Mouse (Mus musculus): ENCODE data around the gene Casp8. TPM values are rescaled to one million over a fixed set of nuclear protein-coding genes. Genes with fewer than 3 reads are reported as not detected.
"Not testable (repeated sequence)": the region's sequence is repeated elsewhere in the genome, so short reads cannot be mapped to it uniquely, and the experiment has no call there.

Gene Casp8
- polyA plus RNA-seq, 1 experiment, result 17.5 TPM

DNA sequence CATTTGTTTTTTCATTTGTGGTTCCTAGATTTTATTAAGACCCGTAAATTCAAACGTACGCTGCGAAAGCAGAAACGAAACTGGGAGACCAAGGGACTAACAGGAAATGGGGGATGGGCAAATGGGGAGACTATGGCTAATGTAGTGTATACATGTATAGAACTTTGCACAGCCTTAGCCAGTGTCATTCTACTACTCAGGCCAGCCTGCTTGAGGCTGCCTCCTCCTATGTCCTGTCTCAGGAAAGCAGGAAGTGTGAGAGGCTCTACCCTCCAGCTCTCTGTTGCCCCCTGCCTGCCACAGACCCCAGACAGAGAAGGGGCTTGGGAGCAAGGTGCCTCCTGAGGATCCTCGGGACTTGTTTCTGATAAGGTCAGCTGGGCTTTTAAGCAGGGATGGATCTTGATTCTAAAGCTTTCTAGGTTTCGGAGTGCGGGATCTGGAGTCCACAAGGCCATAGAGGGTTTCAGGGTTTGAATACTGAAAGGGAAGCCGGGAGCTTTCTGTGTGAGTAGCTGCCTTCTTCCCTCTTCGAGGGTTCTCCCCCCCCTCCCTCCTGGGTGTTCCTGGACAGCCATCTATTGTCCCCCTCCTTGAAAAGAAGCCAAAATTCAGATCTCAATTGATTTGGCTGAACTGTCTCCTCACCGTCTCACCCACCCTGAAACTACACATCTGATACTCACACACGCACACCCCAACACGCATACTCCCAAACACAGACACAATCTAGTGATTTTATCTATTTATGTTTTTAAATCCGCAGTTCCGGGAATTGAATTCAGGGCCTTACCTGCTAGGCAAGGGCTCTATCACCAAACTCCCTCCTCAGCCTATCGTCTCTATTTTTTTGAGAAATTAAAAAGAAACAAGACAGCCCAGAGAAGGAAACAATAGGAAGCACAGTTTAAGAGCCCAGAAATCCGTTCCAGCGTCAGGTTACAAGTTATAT lies 7.4 kb downstream of the Casp8 start:
- Histone ChIP-seq H3K27ac (ENCODE audit: control insufficient read depth, insufficient read depth, low read depth, low read length, poor library complexity) (peak overlapping the region; percentile 62), H3K4me1 (ENCODE audit: control insufficient read depth, insufficient read depth, low read length) (peaks cover 4% of the 10 kb centered on the region; the same call in 1 of the 2 replicates), H3K4me3 (replicated peaks; ENCODE audit: control insufficient read depth, low read depth, low read length) (peak overlapping the region; percentile 64)
- WGBS, result 8% methylated on average over 18 of the region's 18 CpGs
- TF ChIP-seq CTCF (IDR thresholded peaks at IDR 0.05; ENCODE audit: control insufficient read depth, insufficient read depth, low read length) (peak; percentile 83), POLR2A (IDR thresholded peaks at IDR 0.05; ENCODE audit: borderline replicate concordance, control insufficient read depth, low read depth, low read length) (no peak)

DNA sequence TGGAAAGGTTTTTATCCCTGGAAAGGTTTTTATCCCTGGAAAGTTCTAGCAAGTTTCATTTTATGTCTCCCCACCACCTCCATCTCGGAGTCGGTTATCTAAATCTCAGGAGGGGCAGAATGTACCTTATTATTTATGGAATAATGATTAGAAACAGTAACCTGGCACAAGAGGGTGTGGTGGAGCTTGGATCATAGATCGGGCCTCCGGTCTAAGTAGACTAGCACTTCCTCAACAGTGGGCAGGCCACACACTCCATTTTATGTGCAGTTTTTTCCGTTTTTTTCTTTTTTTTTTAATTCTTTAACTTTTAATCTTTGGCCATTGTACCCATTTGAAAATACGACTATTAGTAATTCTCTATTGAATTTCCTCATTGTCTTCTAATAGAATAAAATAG lies 8.4 kb downstream of the Casp8 start:
- peak overlapping the region; percentile 8 for H3K4me3 ChIP-seq (replicated peaks; ENCODE audit: control insufficient read depth, low read depth, low read length)
- WGBS, result 24% methylated on average over 6 of the region's 6 CpGs

DNA sequence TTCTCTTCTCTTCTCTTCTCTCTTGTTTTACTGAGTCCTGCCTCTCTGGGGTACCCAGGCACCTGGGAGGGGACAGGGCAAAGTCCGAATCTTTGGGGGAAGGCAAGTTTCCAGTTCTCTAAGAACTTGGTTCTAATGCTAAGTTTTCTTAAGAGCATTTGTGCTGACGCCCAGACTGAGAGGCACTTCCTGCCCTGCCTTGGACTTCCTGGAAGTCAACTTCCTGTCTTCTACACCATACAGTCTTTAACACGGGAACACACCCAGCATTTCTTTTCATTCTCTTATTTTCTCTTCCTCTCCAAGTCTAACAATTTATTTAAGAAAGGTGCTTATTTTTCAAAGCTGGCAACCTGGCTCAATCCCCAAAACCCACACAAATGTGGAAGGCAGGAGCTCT lies 11.5 kb downstream of the Casp8 start:
- H3K4me1 ChIP-seq (ENCODE audit: control insufficient read depth, insufficient read depth, low read length), result peaks cover 4% of the 10 kb centered on the region; the same call in 1 of the 2 replicates
- H3K27ac ChIP-seq (ENCODE audit: control insufficient read depth, insufficient read depth, low read depth, low read length, poor library complexity), result no peak overlapping the region
- H3K4me3 ChIP-seq (replicated peaks; ENCODE audit: control insufficient read depth, low read depth, low read length), result no peak overlapping the region
- WGBS, result 66% methylated on average over 3 of the region's 3 CpGs
- no peak for TF ChIP-seq CTCF (IDR thresholded peaks at IDR 0.05; ENCODE audit: control insufficient read depth, insufficient read depth, low read length)
- TF ChIP-seq POLR2A (IDR thresholded peaks at IDR 0.05; ENCODE audit: borderline replicate concordance, control insufficient read depth, low read depth, low read length), result no peak

More for the DNA sequence above, 8.4 kb downstream of the Casp8 start:
- H3K4me1 ChIP-seq (ENCODE audit: control insufficient read depth, insufficient read depth, low read length), result peaks cover 4% of the 10 kb centered on the region; the same call in 1 of the 2 replicates
- TF ChIP-seq POLR2A (IDR thresholded peaks at IDR 0.05; ENCODE audit: borderline replicate concordance, control insufficient read depth, low read depth, low read length) (no peak), CTCF (IDR thresholded peaks at IDR 0.05; ENCODE audit: control insufficient read depth, insufficient read depth, low read length) (no peak)
- peak overlapping the region; percentile 23; the same call in 1 of the 2 replicates for H3K27ac ChIP-seq (ENCODE audit: control insufficient read depth, insufficient read depth, low read depth, low read length, poor library complexity)

DNA sequence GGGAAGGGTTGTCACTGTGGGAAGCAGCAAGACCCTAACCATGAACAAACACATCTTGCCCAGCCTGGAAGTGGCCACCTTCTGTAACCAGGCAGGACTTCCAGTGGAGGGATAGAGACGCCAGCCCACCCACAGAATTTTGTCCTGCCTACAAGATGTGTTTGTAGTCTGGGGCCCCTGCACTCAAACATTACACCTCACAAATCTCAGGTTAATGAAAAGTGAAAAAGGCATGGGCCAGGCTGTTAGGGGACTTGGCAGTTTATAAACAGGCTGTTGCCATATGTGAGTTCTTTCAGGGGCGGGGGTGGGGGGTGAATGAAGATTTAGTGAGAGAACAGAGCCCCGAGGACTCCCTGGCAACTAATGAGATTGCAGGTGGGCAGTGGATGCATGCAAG lies 31.1 kb downstream of the Casp8 start:
- H3K4me3 ChIP-seq (replicated peaks; ENCODE audit: control insufficient read depth, low read depth, low read length), result no peak overlapping the region
- H3K27ac ChIP-seq (ENCODE audit: control insufficient read depth, insufficient read depth, low read depth, low read length, poor library complexity), result no peak overlapping the region
- TF ChIP-seq CTCF (IDR thresholded peaks at IDR 0.05; ENCODE audit: control insufficient read depth, insufficient read depth, low read length), result no peak
- TF ChIP-seq POLR2A (IDR thresholded peaks at IDR 0.05; ENCODE audit: borderline replicate concordance, control insufficient read depth, low read depth, low read length), result no peak
- H3K4me1 ChIP-seq (ENCODE audit: control insufficient read depth, insufficient read depth, low read length), result peaks cover 2% of the 10 kb centered on the region; the same call in 1 of the 2 replicates
- 91% methylated on average over 3 of the region's 3 CpGs for WGBS

DNA sequence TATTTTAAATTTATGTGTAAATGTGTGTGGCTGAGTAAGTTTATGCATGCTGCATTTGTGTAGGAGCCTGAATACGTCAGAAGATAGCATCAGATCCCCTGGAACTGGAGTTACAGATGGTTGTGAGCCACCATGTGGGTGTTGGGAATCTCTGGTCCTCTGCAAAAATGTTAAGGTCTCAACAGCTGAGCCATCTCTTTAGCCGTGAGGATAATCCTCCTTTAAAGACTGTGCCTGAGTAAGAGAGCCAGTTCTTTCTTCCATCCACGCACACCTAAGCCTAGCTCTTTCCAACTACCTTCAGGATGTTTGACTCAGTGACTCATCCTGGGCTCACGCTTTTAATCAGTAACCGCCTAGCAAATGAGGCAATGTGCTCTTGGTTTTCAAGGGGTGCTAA lies 35.6 kb downstream of the Casp8 start:
- WGBS, result 86% methylated on average over 5 of the region's 5 CpGs
- no peak for TF ChIP-seq CTCF (IDR thresholded peaks at IDR 0.05; ENCODE audit: control insufficient read depth, insufficient read depth, low read length)
- Histone ChIP-seq H3K4me3 (replicated peaks; ENCODE audit: control insufficient read depth, low read depth, low read length) (no peak overlapping the region), H3K27ac (ENCODE audit: control insufficient read depth, insufficient read depth, low read depth, low read length, poor library complexity) (no peak overlapping the region), H3K4me1 (ENCODE audit: control insufficient read depth, insufficient read depth, low read length) (peaks cover 2% of the 10 kb centered on the region; the same call in 1 of the 2 replicates)

DNA sequence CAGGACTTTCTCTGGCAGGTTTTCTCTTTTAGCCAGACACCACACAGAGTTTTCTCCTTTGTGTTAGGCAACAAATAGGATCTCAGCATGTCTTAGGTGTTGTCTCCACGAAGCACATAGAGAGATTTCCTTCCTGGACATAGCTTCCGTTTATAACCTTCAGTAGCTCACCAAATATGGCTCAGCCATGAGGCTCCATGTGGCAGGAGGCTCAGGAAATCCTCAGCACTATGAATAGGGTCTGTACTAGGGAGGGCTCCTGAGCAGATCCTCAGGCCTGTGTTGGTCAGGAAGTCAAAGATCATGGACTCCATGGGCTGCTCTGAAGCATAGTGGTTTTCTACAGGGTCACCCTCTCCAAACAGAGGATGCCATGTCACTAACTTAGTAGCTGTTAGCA lies 37.0 kb downstream of the Casp8 start:
- WGBS, result 61% methylated on average over 2 of the region's 2 CpGs
- TF ChIP-seq POLR2A (IDR thresholded peaks at IDR 0.05; ENCODE audit: borderline replicate concordance, control insufficient read depth, low read depth, low read length) (no peak), CTCF (IDR thresholded peaks at IDR 0.05; ENCODE audit: control insufficient read depth, insufficient read depth, low read length) (no peak)
- H3K4me3 ChIP-seq (replicated peaks; ENCODE audit: control insufficient read depth, low read depth, low read length), result no peak overlapping the region
- peaks cover 2% of the 10 kb centered on the region; the same call in 1 of the 2 replicates for H3K4me1 ChIP-seq (ENCODE audit: control insufficient read depth, insufficient read depth, low read length)
- no peak overlapping the region for H3K27ac ChIP-seq (ENCODE audit: control insufficient read depth, insufficient read depth, low read depth, low read length, poor library complexity)

DNA sequence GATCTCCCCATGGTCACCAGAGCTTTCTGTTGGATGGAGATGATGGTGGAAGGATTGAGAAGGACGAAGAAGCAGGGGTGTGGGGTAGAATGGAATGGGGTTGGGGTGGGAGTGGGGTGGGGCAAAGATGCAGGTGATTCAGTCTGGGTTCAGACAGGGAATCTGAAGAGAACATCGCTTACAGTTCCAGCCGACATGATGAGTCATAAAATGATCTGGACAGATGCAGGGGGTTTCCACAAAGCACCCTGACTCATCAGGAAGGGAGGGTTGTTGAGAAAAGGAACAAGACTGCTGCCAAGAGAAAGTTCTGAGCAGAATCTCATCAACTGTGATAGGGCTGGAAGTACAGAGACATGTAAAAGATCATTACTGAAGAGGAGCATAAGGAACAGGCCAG lies 61.6 kb downstream of the Casp8 start:
- not testable (repeated sequence) for H3K4me3 ChIP-seq (replicated peaks; ENCODE audit: control insufficient read depth, low read depth, low read length); H3K27ac ChIP-seq (ENCODE audit: control insufficient read depth, insufficient read depth, low read depth, low read length, poor library complexity); H3K4me1 ChIP-seq (ENCODE audit: control insufficient read depth, insufficient read depth, low read length)
- WGBS, result 51% methylated on average over 3 of the region's 3 CpGs

DNA sequence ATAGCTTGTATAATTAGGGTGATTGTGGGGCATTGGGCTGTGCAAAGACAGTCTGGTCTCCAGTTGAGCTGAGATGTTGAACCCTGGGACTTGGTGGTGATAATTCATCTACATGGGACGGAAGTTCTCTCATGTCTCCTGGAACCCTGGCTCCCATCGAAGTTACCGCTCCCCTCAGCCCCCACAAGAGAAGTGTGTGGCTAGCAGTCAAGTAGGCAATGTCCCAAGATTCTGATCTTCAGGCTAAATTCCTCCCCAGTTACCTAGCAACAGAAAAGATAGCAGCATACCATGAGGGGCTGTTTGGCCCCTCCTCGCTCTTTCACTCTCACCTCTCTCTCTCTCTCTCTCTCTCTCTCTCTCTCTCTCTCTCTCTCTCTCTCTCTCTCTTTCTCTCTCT lies 64.0 kb downstream of the Casp8 start:
- H3K4me3 ChIP-seq (replicated peaks; ENCODE audit: control insufficient read depth, low read depth, low read length); H3K27ac ChIP-seq (ENCODE audit: control insufficient read depth, insufficient read depth, low read depth, low read length, poor library complexity); H3K4me1 ChIP-seq (ENCODE audit: control insufficient read depth, insufficient read depth, low read length): not testable (repeated sequence)
- 79% methylated on average over 4 of the region's 4 CpGs for WGBS

DNA sequence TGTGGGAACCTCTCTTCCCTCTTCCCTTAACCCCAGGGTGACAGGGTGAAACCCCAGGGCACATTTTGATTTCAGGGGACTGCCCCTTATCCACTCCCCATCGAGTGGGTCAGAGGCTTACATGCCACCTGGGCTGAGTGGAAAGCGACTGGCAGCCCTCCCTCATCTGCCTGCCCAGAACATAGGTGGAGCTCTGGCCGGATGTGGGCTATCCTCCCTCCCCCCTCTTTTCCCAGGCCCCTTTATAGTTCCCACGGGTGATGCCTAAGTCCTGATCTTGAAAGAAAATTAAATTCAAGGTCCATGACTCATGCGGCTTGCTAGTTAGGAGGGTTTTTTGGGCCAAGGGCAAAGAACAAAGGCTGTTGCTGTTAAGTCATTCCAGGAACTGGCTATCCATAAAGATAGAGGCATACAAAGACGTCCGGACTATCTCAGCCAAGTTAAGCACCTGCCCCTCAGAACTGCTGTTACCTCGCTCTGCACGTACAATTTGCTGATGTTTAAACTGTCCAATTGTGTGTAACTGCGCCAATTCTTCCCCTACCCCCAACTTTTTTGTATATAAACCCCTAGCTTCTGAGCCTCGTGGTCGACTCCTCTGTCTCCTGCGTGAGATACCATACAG lies 64.7 kb downstream of the Casp8 start:
- H3K27ac ChIP-seq (ENCODE audit: control insufficient read depth, insufficient read depth, low read depth, low read length, poor library complexity); H3K4me1 ChIP-seq (ENCODE audit: control insufficient read depth, insufficient read depth, low read length); H3K4me3 ChIP-seq (replicated peaks; ENCODE audit: control insufficient read depth, low read depth, low read length): not testable (repeated sequence)
- 77% methylated on average over 13 of the region's 13 CpGs for WGBS

DNA sequence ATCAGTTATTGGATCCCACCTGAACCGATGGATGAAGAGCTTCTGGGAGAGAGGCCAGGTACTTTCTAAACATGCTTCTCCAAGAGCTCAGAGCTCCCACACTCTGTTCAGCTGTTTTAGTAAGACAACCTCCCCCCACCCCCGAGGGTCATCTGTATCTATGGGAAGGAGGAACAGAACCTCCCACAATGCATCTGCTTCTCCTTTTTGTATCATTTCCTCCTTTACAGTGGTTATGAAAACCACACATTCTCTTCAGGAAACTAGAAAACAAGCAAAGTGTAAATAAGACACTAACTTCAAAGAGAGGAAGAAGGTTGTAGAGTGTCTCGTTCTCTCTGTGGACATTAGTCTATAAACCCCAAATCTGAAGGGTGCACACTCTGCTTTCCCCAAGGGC lies 65.4 kb downstream of the Casp8 start:
- not testable (repeated sequence) for H3K27ac ChIP-seq (ENCODE audit: control insufficient read depth, insufficient read depth, low read depth, low read length, poor library complexity); H3K4me3 ChIP-seq (replicated peaks; ENCODE audit: control insufficient read depth, low read depth, low read length); H3K4me1 ChIP-seq (ENCODE audit: control insufficient read depth, insufficient read depth, low read length)
- WGBS, result 24% methylated on average over 3 of the region's 3 CpGs

DNA sequence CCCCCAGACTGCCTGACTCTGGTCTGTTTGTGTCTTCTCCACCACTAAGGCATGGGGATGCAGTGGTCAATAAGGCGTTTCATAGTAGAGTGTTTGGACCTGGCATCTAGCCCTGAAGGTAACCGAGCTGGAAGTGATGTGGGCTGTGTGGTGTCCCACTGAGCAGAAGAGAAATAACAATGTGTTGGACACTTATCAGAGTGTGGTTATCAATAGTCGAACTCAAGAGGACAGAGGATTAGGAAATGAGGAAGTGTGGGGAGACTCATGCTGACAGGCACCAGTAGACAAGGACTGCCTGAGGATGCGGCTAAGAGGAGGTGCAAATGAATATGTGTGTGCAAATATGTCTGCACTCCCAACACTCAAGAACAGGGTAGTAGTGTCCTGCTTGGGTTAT lies 81.3 kb downstream of the Casp8 start:
- 52% methylated on average over 4 of the region's 4 CpGs for WGBS
- not testable (repeated sequence) for H3K27ac ChIP-seq (ENCODE audit: control insufficient read depth, insufficient read depth, low read depth, low read length, poor library complexity); H3K4me3 ChIP-seq (replicated peaks; ENCODE audit: control insufficient read depth, low read depth, low read length); H3K4me1 ChIP-seq (ENCODE audit: control insufficient read depth, insufficient read depth, low read length)

DNA sequence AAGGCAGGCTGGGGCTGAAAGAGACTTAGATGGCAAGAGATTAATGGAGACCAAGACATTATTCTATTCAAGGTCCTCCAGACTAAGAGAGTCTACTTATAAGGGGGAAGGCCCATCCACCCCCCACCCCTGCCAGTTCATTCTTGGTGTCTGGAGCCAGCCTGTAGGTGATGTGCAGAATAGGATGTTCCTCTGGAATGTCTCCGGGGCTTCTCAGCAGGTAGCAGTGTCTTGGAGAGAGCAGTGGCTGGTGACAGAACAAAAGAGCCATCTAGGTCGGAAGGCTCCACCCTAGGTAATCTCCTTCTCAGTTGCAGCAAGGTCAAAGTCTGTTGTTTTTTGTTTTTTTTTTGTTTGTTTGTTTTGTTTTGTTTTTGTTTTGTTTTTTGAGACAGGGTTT lies 84.1 kb downstream of the Casp8 start:
- WGBS, result 90% methylated on average over 2 of the region's 2 CpGs
- H3K4me3 ChIP-seq (replicated peaks; ENCODE audit: control insufficient read depth, low read depth, low read length); H3K27ac ChIP-seq (ENCODE audit: control insufficient read depth, insufficient read depth, low read depth, low read length, poor library complexity); H3K4me1 ChIP-seq (ENCODE audit: control insufficient read depth, insufficient read depth, low read length): not testable (repeated sequence)

All from bone marrow, adult 2 months (tissue).